Mouse (Mus musculus): ENCODE results near the gene Nos1.
A peak's percentile ranks its signal among the peaks of the same experiment; 100 is the strongest.

Gene Nos1

GRCm38 (mm10) chr5:117997434-117997970, 216.7 kb downstream of the Nos1 start:
- DNase-seq (ENCODE audit: inconsistent ontology term) = no peak

- no peak for DNase-seq (ENCODE audit: inconsistent ontology term)
Observed at GRCm38 (mm10) chr5:117999061-117999460, 218.2 kb downstream of the Nos1 start.

- DNase-seq (ENCODE audit: inconsistent ontology term) = peak; percentile 76
Observed at GRCm38 (mm10) chr5:117999584-117999983, 218.8 kb downstream of the Nos1 start.

- peak; percentile 70 for DNase-seq (ENCODE audit: inconsistent ontology term)
Observed at GRCm38 (mm10) chr5:118002059-118002458, 221.2 kb downstream of the Nos1 start.

- peak; percentile 56 for DNase-seq (ENCODE audit: inconsistent ontology term)
Observed at GRCm38 (mm10) chr5:118004619-118005018, 223.8 kb downstream of the Nos1 start.

- no peak for DNase-seq (ENCODE audit: inconsistent ontology term)
Observed at GRCm38 (mm10) chr5:118005728-118006127, 224.9 kb downstream of the Nos1 start.

- DNase-seq (ENCODE audit: inconsistent ontology term) = no peak
Observed at GRCm38 (mm10) chr5:118008344-118008743, 227.5 kb downstream of the Nos1 start.

Data from Muller cell, postnatal 12 days (primary cell).